In the genomic region with DNA sequence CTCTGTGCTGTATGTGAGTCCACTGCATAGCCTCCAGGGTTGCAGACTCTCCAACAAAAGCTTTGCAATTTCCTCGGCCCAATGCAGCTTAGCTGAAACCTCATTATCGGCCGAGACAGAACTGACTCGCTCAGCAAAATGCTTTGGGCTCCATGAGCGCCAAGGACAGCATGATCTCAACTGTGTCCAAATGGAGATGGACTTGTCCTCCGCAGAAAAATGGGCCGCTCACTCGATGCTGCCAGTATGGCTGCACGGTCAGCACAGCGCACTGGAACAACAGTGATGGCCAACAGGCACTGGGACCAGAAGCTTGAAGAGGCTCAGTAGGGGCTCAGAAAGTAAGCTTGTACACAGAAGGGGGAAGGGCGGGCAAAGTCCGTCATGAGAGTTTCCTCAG, we compare ENCODE assay signal across 20 mouse cellular contexts. TPM values are rescaled to one million over a fixed set of nuclear protein-coding genes. Genes with fewer than 3 reads are reported as not detected.
DNase-seq lines count a peak whose midpoint lies in the region; ATAC-seq lines count a peak whose summit lies in the region.
"Had no signal": no experiment of that assay in that cellular context is flagged by ENCODE, and none has a peak within 500 bp of the region (broad histone marks: within the 10 kb centered on the region; RNA-seq: fewer than 3 reads in every experiment).

No protein-coding gene starts in this region.

- no peak overlapping the region for H3K4me2 ChIP-seq in midbrain, embryonic 14.5 days (ENCODE audit: low read length)
- H3K4me2 ChIP-seq in midbrain, embryonic 15.5 days = no peak overlapping the region
- H3K4me2 ChIP-seq in neural tube, embryonic 15.5 days = no peak overlapping the region
- H3K4me2 ChIP-seq: heart, embryonic 13.5 days; liver, embryonic 12.5 days had no signal

- no peaks in the 10 kb centered on the region for H3K4me1 ChIP-seq in midbrain, embryonic 14.5 days (ENCODE audit: control insufficient read depth, insufficient read depth, low read length)
- 0 out of 2 replicates have a peak, but pooled peaks cover 5% of the 10 kb centered on the region for H3K4me1 ChIP-seq in midbrain, embryonic 15.5 days
- H3K4me1 ChIP-seq in neural tube, embryonic 15.5 days = peaks cover 18% of the 10 kb centered on the region
- H3K4me1 ChIP-seq: liver, embryonic 12.5 days had no signal

- WGBS in midbrain, embryonic 14.5 days = 79% methylated on average over 12 of the region's 12 CpGs
- 78% methylated on average over 12 of the region's 12 CpGs for WGBS in midbrain, embryonic 15.5 days
- 84% methylated on average over 12 of the region's 12 CpGs for WGBS in neural tube, embryonic 15.5 days

- peak; percentile 40 for DNase-seq in cerebellum, adult 11-12 months
- DNase-seq in gastrocnemius, adult 18-20 months (ENCODE audit: low spot score) = peak; percentile 53
- no peak for DNase-seq in gastrocnemius, adult 8-10 months (ENCODE audit: low spot score in 2 of 2)
- DNase-seq in midbrain, embryonic 14.5 days = peak; percentile 42
- no peak for DNase-seq in Muller cell, postnatal 12 days (ENCODE audit: inconsistent ontology term)
- DNase-seq: adrenal gland, adult 8-10 months; kidney, adult 8-10 months; thymus, postnatal 25 days had no signal

- no peaks in the 10 kb centered on the region for H3K27me3 ChIP-seq in midbrain, embryonic 14.5 days (ENCODE audit: control insufficient read depth, insufficient read depth, low read length)
- H3K27me3 ChIP-seq in midbrain, embryonic 15.5 days (replicated peaks) = no peaks in the 10 kb centered on the region
- H3K27me3 ChIP-seq in neural tube, embryonic 15.5 days (replicated peaks) = peaks cover 2% of the 10 kb centered on the region; the same call in 1 of the 2 replicates
- H3K27me3 ChIP-seq: heart, embryonic 13.5 days; Patski had no signal

- H3K36me3 ChIP-seq in midbrain, embryonic 14.5 days (ENCODE audit: control insufficient read depth, insufficient read depth, low read length) = no peaks in the 10 kb centered on the region
- H3K36me3 ChIP-seq in midbrain, embryonic 15.5 days (replicated peaks) = no peaks in the 10 kb centered on the region
- H3K36me3 ChIP-seq in neural tube, embryonic 15.5 days = no peaks in the 10 kb centered on the region
- H3K36me3 ChIP-seq: liver, embryonic 12.5 days had no signal

- no peak overlapping the region for H3K9ac ChIP-seq in midbrain, embryonic 14.5 days (replicated peaks; ENCODE audit: low read length)
- H3K9ac ChIP-seq in midbrain, embryonic 15.5 days = no peak overlapping the region
- H3K9ac ChIP-seq in neural tube, embryonic 15.5 days (replicated peaks) = no peak overlapping the region
- H3K9ac ChIP-seq: heart, embryonic 13.5 days; liver, embryonic 12.5 days had no signal

- no peaks in the 10 kb centered on the region for H3K9me3 ChIP-seq in midbrain, embryonic 14.5 days (ENCODE audit: control insufficient read depth, low read length)
- H3K9me3 ChIP-seq in midbrain, embryonic 15.5 days = no peaks in the 10 kb centered on the region
- H3K9me3 ChIP-seq in neural tube, embryonic 15.5 days (replicated peaks) = no peaks in the 10 kb centered on the region
- H3K9me3 ChIP-seq: heart, embryonic 13.5 days; liver, embryonic 12.5 days; megakaryocyte, embryonic 14.5 days had no signal

- H3K4me3 ChIP-seq in midbrain, embryonic 14.5 days (replicated peaks; ENCODE audit: low read depth, low read length) = no peak overlapping the region
- no peak overlapping the region for H3K4me3 ChIP-seq in midbrain, embryonic 15.5 days
- H3K4me3 ChIP-seq in neural tube, embryonic 15.5 days (replicated peaks) = no peak overlapping the region
- H3K4me3 ChIP-seq: erythroblast, embryonic 14.5 days; heart, embryonic 13.5 days; layer of hippocampus, adult 2 months; liver, embryonic 12.5 days; megakaryocyte, embryonic 14.5 days had no signal

- no peak overlapping the region for H3K27ac ChIP-seq in midbrain, embryonic 14.5 days (replicated peaks; ENCODE audit: low read depth, low read length)
- no peak overlapping the region for H3K27ac ChIP-seq in midbrain, embryonic 15.5 days
- 0 out of 2 replicates have a peak overlapping the region, but pooled peaks have one; percentile 37 for H3K27ac ChIP-seq in neural tube, embryonic 15.5 days (replicated peaks)
- H3K27ac ChIP-seq: layer of hippocampus, adult 2 months; liver, embryonic 12.5 days; stomach, postnatal 0 days had no signal

- no peak; the same call in 1 of the 2 replicates for ATAC-seq in cerebellum, adult (ENCODE audit: insufficient number of reproducible peaks, low FRiP score, low TSS enrichment)
- ATAC-seq in midbrain, embryonic 14.5 days (ENCODE audit: low FRiP score, low TSS enrichment) = no peak
- no peak for ATAC-seq in midbrain, embryonic 15.5 days (replicated peaks)
- no peak for ATAC-seq in neural tube, embryonic 15.5 days (ENCODE audit: low FRiP score)
- ATAC-seq: forebrain, embryonic 14.5 days; liver, embryonic 12.5 days; midbrain, embryonic 16.5 days had no signal

RNA-seq across cellular contexts. Expression of a gene that starts 53.9 kb away (rescaled TPM):
- total RNA-seq in gastrocnemius, adult 18-20 months (2021) = 10 to 100 TPM; 10.5 to 11.2 TPM
- total RNA-seq in gastrocnemius, adult 8-10 months (2022) = 1 to 10 TPM; 5.5 to 9.9 (median 7.8) TPM
- 2.8 and 8.5 TPM in 2 replicates for polyA plus RNA-seq in midbrain, embryonic 14.5 days (2014; fragmentation: Nextera tagmentation; extraction: Ambion mirVana)
- 8.7 and 9.5 TPM in 2 replicates for polyA plus RNA-seq in midbrain, embryonic 15.5 days (2015; fragmentation: Nextera tagmentation; extraction: Ambion mirVana)
- 21.5 and 29.0 TPM in 2 replicates for polyA plus RNA-seq in neural tube, embryonic 15.5 days (2015; fragmentation: Nextera tagmentation; extraction: Ambion mirVana)

Comparison
In these comparisons a context has a peak if more than half of its experiments do, and no peak if none do; other contexts are left out.
1. DNase-seq: peak in cerebellum, adult 11-12 months (single experiment), gastrocnemius, adult 18-20 months (single experiment) and midbrain, embryonic 14.5 days (single experiment); none in gastrocnemius, adult 8-10 months (0 of 2) and Muller cell, postnatal 12 days (single experiment).